Mouse (Mus musculus): ENCODE data around the gene Edf1. TPM values are rescaled to one million over a fixed set of nuclear protein-coding genes. Genes with fewer than 3 reads are reported as not detected.

The Edf1 gene
- polyA plus RNA-seq, 1 experiment from 2014 or later, result 386 TPM

DNA sequence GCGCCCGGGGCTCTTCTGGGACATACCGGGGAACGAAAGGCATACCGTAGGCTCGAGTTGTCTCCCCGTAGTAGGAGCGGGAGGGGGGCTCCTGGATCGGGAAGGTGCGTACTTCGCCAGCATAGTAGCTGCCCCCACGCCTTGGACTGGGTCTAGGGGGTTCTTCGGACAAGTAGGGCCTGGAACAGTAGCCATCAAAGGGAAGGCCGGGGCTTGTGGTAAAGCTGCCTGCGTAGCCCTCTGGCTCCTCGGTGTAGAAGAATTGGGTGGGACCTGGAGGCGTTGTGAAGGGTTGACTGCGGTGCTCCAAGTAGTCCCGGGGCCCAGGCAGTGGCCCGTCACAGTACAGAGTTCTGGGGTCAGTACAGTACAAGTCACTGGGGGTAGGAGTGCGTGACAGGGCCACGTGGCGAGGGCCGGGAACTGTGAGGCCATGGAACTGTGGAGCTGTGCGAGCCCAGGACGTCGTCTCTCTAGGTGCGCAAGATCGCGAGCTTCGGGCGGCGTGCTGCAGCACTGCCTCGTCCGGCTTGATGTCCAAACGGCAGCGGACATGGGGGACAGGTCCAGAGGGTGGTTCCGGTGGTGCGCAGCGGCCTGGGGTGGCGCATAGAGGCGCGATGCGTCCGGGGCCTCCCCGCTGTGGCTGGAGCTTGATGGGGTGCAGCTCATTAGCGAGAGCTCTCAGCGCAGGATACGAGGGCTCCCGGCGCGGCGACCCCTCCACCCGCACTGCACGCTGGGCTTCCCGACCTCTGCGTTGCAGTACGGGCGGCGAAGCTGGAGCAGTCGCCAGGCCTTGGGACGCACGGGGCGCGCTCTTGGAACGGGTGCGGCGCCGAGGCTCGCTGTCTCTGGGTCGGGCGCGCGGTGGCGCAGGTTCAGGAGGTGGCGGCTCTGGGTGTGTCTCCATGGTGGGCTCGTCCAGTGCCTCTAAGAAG is 21.4 kb downstream of the Edf1 start:
- H3K9ac ChIP-seq, result no peak overlapping the region
- no peak overlapping the region for H3K27ac ChIP-seq
- H3K4me1 ChIP-seq, result peaks cover 71% of the 10 kb centered on the region
- H3K4me2 ChIP-seq (replicated peaks), result peak overlapping the region; percentile 50
- H3K9me3 ChIP-seq, result no peaks in the 10 kb centered on the region
- H3K4me3 ChIP-seq, result peak overlapping the region; percentile 19
- 6% methylated on average over 77 of the region's 77 CpGs for WGBS
- peaks cover 12% of the 10 kb centered on the region for H3K36me3 ChIP-seq
- ATAC-seq (ENCODE audit: low FRiP score, low read depth), result no peak
- H3K27me3 ChIP-seq (replicated peaks), result peaks cover 59% of the 10 kb centered on the region

DNA sequence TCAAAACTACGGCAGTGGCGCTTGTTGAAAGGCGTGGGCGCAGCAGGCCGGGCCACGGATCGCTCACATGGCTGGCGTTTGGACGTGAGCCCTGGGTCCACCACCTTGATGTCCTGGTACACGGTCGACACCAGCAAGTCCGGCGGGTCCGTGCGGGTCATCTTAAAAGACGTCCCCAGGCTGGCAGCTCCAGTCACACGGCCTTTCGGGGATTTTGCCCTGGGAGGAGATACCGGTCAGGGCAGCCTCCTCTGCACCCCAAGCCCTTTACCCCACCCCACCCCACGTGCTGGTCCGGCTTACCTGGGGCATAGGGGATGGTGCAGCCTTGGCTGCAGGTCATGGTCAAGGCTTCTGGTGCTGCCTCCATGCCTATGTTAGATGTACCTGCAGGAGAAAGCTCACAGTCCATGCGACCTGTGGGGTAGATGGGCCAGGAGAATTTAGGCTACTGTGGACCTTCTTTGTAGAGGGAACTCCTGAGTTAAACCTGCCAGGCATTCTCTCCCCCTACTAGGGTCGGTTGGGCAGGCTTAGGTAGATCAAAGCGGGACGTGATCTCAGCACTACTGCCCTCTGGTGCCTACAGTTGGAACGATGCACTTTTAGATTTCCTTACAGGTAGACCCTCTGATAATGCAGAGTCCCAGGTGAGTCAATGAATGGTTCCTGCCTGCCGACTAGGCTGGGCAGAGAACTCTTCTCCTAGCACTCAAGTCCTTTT is 22.3 kb downstream of the Edf1 start:
- WGBS, result 6% methylated on average over 27 of the region's 27 CpGs
- H3K36me3 ChIP-seq, result peaks cover 20% of the 10 kb centered on the region
- H3K4me1 ChIP-seq, result peaks cover 70% of the 10 kb centered on the region
- no peak overlapping the region for H3K9ac ChIP-seq
- H3K27ac ChIP-seq, result no peak overlapping the region
- H3K4me3 ChIP-seq, result peak overlapping the region; percentile 0; the same call in 1 of the 2 replicates
- no peaks in the 10 kb centered on the region for H3K9me3 ChIP-seq
- ATAC-seq (ENCODE audit: low FRiP score, low read depth), result no peak
- H3K4me2 ChIP-seq (replicated peaks), result peak overlapping the region; percentile 37
- H3K27me3 ChIP-seq (replicated peaks), result peaks cover 59% of the 10 kb centered on the region

DNA sequence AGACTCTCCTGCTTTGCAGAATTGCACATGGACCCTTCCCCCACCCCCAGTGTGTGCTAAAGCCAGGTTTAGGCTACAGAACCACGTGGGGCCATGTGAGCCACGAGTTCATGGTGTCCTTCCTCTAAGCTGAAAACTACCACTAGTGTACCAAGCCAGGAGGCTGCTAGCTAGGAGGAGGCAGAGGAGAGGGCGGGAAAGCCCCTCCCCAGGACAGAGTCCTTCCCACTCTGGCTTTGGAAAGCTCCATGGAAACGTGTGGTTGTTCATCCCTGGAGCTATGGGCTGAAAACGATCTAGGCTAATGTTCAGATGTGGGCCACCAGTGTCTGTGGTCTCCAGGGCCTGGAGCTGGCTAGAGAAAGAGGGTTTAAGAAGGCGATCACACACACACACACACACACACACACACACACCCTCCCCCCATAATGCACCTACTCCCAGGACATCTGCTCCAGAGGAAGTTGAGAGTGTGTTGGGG is 23.0 kb downstream of the Edf1 start:
- H3K4me2 ChIP-seq (replicated peaks), result peak overlapping the region; percentile 60

DNA sequence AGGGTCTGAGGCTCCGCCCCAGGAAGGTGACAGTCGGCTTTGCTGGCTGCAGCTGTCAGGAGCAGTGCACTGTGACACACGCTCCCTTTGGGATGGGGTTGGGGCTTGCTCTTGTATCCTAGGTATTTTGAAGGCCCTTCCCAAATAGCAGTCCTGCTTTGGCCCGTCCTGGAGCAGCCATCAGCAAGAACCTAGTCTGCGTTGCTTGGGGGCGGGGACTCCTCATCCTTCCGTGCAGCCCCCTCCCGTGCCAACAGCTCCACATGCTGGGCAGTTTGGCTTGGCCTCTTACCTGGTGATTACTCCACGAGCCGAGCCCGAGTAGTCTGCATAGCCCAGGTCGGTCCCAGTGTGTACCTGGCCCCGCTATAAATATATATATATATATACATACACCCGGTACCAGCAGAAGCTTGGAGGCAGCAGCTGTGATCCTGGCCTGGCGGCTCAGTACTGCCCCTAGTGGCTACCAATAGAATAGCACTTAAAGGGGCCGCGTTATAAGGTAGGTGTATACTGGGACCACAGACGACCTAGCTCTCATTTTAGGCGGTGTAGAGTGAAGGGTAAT is 23.7 kb downstream of the Edf1 start, which contains the start of gene Ajm1:
Gene Ajm1, minus strand, starts transcription at position 464 of the 571 bp plus-strand sequence.
- H3K27me3 ChIP-seq (replicated peaks), result peaks cover 48% of the 10 kb centered on the region
- H3K27ac ChIP-seq, result no peak within 1 kb of the TSS; the same call in 1 of the 2 replicates
- 7% methylated on average over 19 of the region's 19 CpGs for WGBS

More for the DNA sequence above, 23.0 kb downstream of the Edf1 start:
- H3K27ac ChIP-seq, result no peak overlapping the region
- H3K4me3 ChIP-seq, result no peak overlapping the region
- ATAC-seq (ENCODE audit: low FRiP score, low read depth), result no peak
- H3K4me1 ChIP-seq, result peaks cover 65% of the 10 kb centered on the region
- peaks cover 27% of the 10 kb centered on the region for H3K36me3 ChIP-seq
- H3K9me3 ChIP-seq, result no peaks in the 10 kb centered on the region
- WGBS, result 52% methylated on average over 6 of the region's 6 CpGs
- no peak overlapping the region for H3K9ac ChIP-seq
- peaks cover 55% of the 10 kb centered on the region for H3K27me3 ChIP-seq (replicated peaks)

DNA sequence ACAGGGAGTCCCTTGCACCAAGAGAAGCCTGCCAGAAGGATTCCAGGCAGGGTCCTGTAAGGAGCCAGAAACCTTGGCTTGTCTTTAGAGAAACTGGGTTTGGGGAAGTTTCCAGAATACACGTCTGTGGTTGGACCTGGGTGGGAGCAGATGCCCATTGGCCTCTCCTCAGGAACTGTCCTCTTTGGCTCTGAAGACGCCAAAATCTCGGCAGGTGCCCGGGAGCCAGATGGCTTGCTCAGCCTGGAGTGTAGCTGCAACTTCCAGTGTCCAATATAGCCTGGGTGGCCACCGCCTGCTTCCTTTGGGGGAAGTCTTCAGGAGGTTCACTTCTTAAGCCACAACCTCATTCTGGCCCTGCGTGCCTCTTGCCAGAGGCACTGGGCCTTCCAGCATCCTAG is 24.3 kb downstream of the Edf1 start:
- Histone ChIP-seq H3K4me3 (no peak overlapping the region), H3K27me3 (replicated peaks) (peaks cover 42% of the 10 kb centered on the region), H3K27ac (no peak overlapping the region), H3K4me2 (replicated peaks) (peak overlapping the region; percentile 60), H3K9me3 (no peaks in the 10 kb centered on the region), H3K36me3 (peaks cover 37% of the 10 kb centered on the region), H3K4me1 (peaks cover 62% of the 10 kb centered on the region), H3K9ac (no peak overlapping the region)
- no peak; the same call in 1 of the 2 replicates for ATAC-seq (ENCODE audit: low FRiP score, low read depth)
- 41% methylated on average over 6 of the region's 6 CpGs for WGBS

More for the DNA sequence above, 23.7 kb downstream of the Edf1 start, which contains the start of gene Ajm1:
- H3K4me1 ChIP-seq, result peaks cover 62% of the 10 kb centered on the region
- peak within 1 kb of the TSS; percentile 60 for H3K4me2 ChIP-seq (replicated peaks)
- peak within 1 kb of the TSS; percentile 44; the same call in 1 of the 2 replicates for H3K9ac ChIP-seq
- peak; percentile 56 for ATAC-seq (ENCODE audit: low FRiP score, low read depth)
- peak within 1 kb of the TSS; percentile 35 for H3K4me3 ChIP-seq
- peaks cover 32% of the 10 kb centered on the region for H3K36me3 ChIP-seq
- no peaks in the 10 kb centered on the region for H3K9me3 ChIP-seq

DNA sequence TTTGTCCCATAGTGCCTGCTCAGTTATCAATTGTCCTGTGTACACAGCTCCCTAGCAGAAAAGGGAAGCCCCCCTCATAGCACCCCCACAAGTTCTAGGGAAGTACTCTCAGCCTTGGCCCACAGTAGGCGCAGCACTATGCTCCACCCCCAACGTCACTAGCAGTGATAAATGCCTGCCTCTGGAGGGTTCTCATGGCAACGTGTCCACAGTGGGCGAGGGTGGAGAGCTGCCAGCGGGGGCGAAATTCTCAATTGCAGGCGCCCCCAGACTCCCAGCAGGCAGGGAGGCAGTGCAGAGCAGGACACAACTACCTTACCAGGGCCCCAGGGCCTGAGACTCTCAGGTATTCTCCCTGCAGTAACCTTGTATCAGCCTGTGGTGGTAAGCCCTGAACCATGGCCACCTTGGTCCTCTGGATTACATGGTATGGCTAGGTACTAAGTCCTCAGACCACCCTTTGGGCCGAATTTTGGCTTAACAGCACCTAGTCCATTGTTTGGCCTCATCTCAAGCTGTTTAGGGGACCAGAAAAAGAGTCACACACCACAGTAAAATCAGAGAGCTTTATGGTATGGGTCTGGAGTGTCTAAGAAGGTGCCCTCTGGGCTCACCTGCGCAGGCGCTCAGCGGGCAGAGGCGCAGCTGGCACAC is 24.9 kb downstream of the Edf1 start:
- ATAC-seq (ENCODE audit: low FRiP score, low read depth), result 0 out of 2 replicates have a peak, but pooled peaks have one; percentile 28
- Histone ChIP-seq H3K9me3 (no peaks in the 10 kb centered on the region), H3K27me3 (replicated peaks) (peaks cover 36% of the 10 kb centered on the region), H3K4me3 (no peak overlapping the region), H3K4me2 (replicated peaks) (peak overlapping the region; percentile 60), H3K4me1 (peaks cover 57% of the 10 kb centered on the region), H3K27ac (no peak overlapping the region; the same call in 1 of the 2 replicates), H3K36me3 (peaks cover 44% of the 10 kb centered on the region), H3K9ac (no peak overlapping the region)
- 45% methylated on average over 12 of the region's 12 CpGs for WGBS

DNA sequence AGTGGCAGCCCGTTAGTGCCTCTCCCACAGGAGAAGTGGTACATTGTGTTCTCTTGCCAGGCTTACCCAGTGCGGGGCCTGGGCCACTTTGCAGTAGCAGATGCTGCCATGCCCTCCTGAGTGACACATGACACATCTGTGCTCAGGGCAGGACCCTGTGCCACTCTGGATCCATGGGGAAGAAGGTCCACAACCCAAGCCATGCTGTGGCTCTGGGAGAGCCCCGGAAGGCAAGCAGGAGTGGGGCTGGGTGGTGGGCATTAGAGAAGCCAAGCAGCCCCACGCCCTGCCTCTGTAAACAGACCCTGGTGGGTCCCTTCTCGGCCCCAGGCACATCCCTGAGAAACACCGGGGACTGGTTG is 25.5 kb downstream of the Edf1 start:
- ATAC-seq (ENCODE audit: low FRiP score, low read depth), result 0 out of 2 replicates have a peak, but pooled peaks have one; percentile 8
- no peak overlapping the region; the same call in 1 of the 2 replicates for H3K4me2 ChIP-seq (replicated peaks)
- H3K36me3 ChIP-seq, result peaks cover 49% of the 10 kb centered on the region
- H3K4me1 ChIP-seq, result peaks cover 51% of the 10 kb centered on the region
- no peak overlapping the region for H3K9ac ChIP-seq
- H3K27ac ChIP-seq, result no peak overlapping the region
- no peaks in the 10 kb centered on the region for H3K9me3 ChIP-seq
- peaks cover 30% of the 10 kb centered on the region for H3K27me3 ChIP-seq (replicated peaks)
- 79% methylated on average over 6 of the region's 6 CpGs for WGBS
- no peak overlapping the region for H3K4me3 ChIP-seq

DNA sequence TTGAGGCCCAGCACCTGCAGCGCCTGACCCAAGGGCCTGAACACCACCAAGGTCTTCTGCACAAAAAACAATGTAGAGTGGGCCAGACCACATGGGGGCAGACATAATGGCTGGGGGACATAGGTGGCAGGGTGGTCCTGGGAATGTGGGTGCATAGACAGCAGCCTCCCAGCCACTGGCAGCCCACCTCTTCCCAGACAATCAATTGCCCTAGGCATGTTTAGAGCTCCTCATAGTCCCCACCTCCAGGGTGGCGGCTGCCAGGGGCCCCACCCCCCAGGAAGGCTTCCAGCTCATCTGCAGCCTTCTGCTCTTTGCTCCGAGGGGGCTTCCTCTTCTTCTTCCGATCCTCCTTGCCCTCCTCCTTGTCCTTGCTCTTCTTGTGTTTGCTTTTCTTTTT is 25.9 kb downstream of the Edf1 start:
- H3K27ac ChIP-seq, result no peak overlapping the region
- WGBS, result 77% methylated on average over 4 of the region's 4 CpGs

DNA sequence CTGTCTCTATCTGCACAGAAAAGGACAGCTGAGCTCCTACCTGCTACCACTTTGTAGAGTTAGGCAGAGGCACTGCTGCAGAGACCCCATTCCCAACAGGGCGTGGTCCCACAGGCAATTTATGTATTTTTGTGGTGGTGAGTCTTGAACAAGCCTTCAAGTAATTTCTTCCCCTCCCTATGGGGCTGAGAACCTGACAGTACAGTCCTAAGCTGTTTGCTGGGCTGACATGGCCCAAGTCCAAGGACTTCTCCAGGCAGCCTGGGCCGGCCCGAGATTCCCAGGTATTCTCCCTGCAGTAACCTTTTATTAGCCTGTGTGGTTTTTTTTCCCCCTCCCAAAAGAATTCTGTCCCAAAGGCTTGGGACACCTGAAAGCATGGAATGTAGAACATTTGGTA is 26.5 kb downstream of the Edf1 start:
- no peak overlapping the region for H3K4me3 ChIP-seq
- H3K27ac ChIP-seq, result no peak overlapping the region
- H3K27me3 ChIP-seq (replicated peaks), result peaks cover 20% of the 10 kb centered on the region
- peaks cover 42% of the 10 kb centered on the region for H3K4me1 ChIP-seq
- peaks cover 57% of the 10 kb centered on the region for H3K36me3 ChIP-seq
- 92% methylated on average over 3 of the region's 3 CpGs for WGBS
- H3K9ac ChIP-seq, result no peak overlapping the region
- H3K4me2 ChIP-seq (replicated peaks), result no peak overlapping the region
- no peak for ATAC-seq (ENCODE audit: low FRiP score, low read depth)
- H3K9me3 ChIP-seq, result no peaks in the 10 kb centered on the region

More for the DNA sequence above, 25.9 kb downstream of the Edf1 start:
- Histone ChIP-seq H3K27me3 (replicated peaks) (peaks cover 26% of the 10 kb centered on the region), H3K4me1 (peaks cover 47% of the 10 kb centered on the region), H3K9me3 (no peaks in the 10 kb centered on the region), H3K9ac (no peak overlapping the region), H3K36me3 (peaks cover 53% of the 10 kb centered on the region), H3K4me3 (no peak overlapping the region), H3K4me2 (replicated peaks) (no peak overlapping the region)
- no peak for ATAC-seq (ENCODE audit: low FRiP score, low read depth)

DNA sequence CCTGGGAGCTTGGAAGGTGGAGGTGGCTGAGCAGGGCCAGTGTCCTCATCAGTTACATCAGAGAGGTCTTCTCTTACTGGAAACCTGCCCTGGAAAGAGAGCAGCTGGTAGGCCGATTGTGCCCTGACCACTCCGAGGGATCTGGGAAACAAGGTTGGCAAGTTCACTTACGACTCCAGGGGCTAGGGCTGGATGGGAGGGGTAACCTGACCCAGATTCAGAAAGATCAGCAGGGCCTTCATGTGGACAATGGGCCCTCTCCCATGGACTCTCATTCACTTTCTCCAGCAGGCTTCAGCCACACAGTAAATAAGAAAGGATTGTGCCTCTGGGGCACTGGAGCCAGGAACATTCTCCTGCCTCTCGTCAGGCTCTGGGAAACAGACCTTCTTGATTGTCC is 27.2 kb downstream of the Edf1 start:
- Histone ChIP-seq H3K9me3 (no peaks in the 10 kb centered on the region), H3K4me1 (peaks cover 35% of the 10 kb centered on the region), H3K27me3 (replicated peaks) (peaks cover 13% of the 10 kb centered on the region), H3K4me3 (no peak overlapping the region), H3K4me2 (replicated peaks) (no peak overlapping the region), H3K9ac (no peak overlapping the region), H3K27ac (no peak overlapping the region), H3K36me3 (peaks cover 62% of the 10 kb centered on the region)
- no peak for ATAC-seq (ENCODE audit: low FRiP score, low read depth)
- WGBS, result 86% methylated on average over 4 of the region's 4 CpGs

DNA sequence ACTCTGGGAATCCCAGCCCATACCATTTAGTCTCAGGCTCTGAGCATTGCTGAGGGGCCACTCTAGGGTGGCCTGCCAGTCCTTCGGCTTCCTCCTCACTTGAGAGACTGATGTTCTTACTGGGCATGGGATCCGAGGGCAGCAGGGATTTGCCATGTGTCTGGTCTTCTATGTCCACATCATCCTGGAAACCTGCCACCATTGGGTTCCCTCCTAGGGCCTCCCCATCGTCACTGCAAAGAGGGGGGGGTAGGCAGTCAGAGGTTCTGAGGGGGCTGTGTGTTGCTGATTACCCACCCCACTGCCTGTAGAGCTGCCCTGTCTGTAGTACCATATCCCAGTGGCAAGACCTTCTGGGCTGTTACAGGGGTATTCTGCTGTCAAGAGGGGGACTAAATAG is 28.0 kb downstream of the Edf1 start:
- no peak for ATAC-seq (ENCODE audit: low FRiP score, low read depth)
- no peaks in the 10 kb centered on the region for H3K9me3 ChIP-seq
- peaks cover 31% of the 10 kb centered on the region for H3K4me1 ChIP-seq
- H3K4me2 ChIP-seq (replicated peaks), result no peak overlapping the region
- no peak overlapping the region for H3K4me3 ChIP-seq
- 87% methylated on average over 3 of the region's 3 CpGs for WGBS
- H3K27me3 ChIP-seq (replicated peaks), result peaks cover 5% of the 10 kb centered on the region
- peaks cover 69% of the 10 kb centered on the region for H3K36me3 ChIP-seq
- H3K27ac ChIP-seq, result no peak overlapping the region
- no peak overlapping the region for H3K9ac ChIP-seq
